Mouse (Mus musculus) spleen, postnatal 36 days (tissue): Measurements from ENCODE around the gene Olfr1347.
"Not testable (repeated sequence)": the region's sequence is repeated elsewhere in the genome, so short reads cannot be mapped to it uniquely, and the experiment has no call there.

ENCODE experiments used
- DNase-seq, 2 experiments: peaks; one replicate each; pipeline ENCODE4 v3.0.0; 2022; ENCODE audit warnings: low spot score in 2 of 2, mixed read lengths in 1 of 2

Gene Olfr1347

DNA sequence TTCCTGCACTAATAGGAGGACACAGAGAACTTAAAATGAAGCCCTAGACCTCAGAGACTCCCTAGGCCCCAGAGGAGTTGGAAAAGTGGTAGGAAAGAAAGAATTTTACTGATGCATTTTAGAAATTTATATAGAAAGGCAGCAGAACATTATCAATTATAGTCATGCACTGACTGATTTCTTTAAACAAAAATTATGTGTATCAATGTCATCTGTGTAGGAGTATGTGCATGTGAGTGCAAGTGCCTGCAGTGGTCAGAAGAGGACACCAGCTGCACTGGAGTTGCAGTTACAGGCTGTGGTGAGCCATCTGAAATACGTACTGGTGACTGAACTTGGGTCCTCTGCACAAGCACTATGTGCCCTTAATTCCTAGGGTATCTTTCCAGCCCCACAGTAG, at the start of gene Olfr1347:
Olfr1347 (minus strand) TSS at position 101 of the 400 bp plus-strand sequence.
- no peak for DNase-seq

DNA sequence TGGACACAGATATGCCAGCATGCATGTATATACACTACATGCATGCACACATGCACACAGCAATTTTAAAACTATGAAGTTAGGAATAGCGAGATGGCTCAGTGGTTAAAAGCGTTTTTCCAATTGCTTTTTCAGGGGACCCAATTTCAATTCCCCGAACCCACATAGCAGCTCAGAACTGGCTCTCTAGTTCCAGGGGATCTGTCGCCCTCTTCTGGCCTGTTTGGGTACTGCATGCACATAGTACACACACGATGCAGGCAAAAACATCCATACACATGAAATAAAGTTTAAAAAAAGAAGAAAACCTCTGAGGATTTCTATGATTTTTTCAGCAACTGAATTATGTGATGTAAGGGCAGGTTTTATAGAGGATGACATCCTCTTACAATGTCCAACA, 26.6 kb upstream of the Olfr1347 start:
- no peak for DNase-seq

DNA sequence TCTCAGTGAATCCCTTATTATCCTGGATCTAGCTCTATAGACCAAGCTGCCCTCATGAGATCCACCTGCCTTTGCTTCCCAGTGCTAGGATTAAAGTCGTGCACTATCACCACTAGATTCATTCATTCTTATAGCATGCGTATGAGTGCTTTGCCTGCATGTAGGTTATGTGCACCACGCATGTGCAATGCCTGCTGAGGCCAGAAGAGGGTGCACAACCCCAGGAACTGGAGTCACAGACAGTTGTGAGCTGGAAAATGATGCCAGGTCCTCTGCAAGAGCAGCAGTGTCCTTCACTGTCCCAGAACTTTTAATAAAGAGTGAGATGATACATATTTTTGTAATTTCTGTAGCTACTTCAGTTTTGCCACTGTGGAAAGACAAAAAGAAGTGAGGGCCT, 25.4 kb upstream of the Olfr1347 start:
- no peak for DNase-seq

DNA sequence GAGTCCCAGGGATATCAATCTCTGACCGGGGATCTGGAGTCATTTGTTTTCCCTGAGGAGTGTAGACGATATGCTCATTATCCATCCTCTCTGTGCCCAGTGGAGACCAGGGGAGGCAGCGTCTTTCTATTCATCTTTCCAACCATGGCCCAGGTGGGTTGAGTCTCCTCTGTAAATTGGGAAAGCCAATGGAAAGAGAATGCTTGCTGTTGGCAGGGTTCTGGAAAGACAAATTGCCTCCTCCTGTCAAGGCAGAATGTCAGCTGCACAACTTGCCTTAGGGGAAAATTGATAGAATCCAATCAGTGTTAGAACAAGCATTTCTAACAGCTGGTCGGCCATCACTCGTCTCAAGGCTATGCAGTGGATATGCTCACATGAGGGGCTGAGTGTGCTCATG, 23.3 kb upstream of the Olfr1347 start, which contains the start of gene Olfr1349:
Olfr1349 (minus strand) TSS at position 101 of the 400 bp plus-strand sequence.
- no peak for DNase-seq

DNA sequence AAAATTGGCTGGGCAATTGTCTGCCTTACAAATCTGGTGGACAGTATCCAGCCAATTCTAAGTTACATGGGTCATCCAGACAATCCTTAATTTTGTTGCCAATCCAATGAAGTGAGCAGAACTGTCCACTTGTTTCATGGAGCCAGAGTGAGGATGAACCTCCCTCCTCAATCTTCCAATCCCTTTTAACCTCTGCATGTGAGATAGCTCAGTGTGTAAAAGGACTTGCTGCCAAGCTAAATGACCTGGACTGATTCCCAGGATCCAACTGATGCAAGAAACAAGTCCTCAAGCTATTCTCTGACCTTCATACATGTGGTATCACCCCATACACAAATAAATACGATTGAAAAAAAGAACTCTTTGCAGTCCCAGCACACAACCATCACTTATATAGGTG, 22.1 kb upstream of the Olfr1347 start:
- no peak for DNase-seq

DNA sequence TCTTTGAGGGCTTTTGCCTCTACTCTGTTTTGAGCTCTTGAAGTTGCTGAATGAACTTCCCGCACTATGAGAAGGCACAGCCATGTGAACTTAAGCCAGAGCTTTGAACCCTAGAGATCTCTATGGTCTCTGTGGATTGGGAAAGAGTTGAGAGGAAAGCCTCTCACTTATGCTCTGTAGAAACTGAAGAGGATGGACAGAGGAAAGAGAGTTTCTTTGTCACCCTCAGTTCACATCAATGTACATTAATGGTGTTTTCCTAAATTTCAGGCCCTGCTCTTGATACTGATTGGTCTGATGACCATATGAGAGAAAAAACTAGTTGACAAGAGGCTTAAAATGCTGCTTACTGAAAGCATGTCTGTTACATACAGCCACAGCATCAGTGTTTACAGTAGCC, 9.1 kb upstream of the Olfr1347 start, which contains the start of gene Olfr1348:
Olfr1348 (minus strand) TSS at position 101 of the 400 bp plus-strand sequence.
- no peak for DNase-seq

DNA sequence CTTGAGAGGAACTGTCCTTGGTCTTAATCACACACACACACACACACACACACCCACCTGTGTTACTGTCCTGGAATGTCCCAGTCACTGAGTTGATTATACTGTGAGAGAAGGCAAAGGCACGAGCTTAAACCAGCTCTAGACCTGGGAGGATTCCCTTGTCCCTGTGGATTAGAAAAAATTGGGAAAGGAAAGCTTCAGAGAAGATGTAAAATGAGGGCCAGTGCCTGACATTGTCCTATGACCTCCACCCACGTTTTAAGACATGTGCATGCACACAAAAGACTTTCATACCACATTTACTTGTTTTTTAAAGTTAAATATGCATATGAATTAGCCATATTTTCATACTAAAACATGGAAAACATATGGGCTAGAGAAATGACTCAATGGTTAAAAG, 12.7 kb downstream of the Olfr1347 start, which contains the start of gene Olfr5:
Olfr5 (minus strand) TSS at position 101 of the 400 bp plus-strand sequence.
- no peak for DNase-seq

DNA sequence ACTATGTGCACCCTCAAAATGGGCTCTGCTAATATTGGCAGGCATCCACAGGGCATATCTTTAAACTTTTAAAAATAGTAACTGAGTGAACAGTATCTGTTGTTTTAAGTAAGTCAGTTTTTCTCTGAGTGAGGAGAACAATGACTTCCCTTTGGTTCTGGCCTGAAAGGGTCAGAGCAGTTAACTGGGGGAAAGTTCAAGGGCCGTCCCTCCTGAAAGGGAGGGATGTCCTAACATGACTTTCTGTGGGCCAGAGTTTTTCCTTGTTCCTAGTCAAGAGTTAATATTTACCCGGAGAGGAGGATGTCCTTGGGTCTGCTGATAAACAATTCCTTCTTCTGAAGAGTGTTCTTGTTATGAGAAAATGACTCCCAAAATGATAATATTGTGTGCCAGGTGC, 21.9 kb downstream of the Olfr1347 start:
- DNase-seq, result not testable (repeated sequence)

DNA sequence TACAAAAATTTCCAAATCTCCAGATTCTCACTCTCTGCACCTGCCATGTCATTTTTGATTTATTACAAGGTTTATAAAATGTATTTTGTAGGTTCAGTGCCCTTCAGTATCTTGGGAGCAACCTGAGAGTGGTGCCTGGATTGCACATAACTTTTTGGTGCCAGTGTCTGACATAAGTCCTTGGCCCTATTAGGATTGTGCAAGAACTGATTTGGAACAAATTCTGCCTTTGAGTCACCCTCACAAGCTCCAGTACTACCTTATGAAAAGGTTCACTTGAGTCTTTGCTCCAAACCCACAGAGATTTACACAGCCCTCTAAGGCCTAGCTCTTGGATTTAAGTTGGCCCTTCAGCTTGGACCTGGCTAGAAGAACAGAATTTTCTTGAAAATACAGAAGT, 32.6 kb downstream of the Olfr1347 start, which contains the start of gene Olfr1346:
Olfr1346 (plus strand) TSS at position 151 of the 400 bp plus-strand sequence.
- no peak for DNase-seq

DNA sequence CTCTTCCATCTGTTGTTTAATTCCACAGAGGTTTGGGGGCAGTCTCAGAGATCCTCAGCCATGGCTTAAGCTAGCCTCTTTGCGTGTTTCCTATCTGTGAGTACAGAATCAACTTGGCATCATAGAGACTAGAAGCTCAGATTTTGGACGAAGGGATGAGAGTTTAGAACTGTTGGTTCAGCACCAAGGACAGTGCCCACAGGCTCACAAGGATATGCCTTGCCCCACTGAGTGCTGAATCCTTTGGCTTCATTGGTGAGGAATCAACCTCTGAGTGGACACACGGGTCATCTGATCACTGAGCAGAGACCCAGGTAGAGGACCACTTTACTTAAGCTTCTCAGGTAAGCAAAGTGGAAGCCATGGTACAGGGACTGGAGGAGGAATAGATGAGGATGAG, 43.2 kb downstream of the Olfr1347 start:
- DNase-seq, result no peak

DNA sequence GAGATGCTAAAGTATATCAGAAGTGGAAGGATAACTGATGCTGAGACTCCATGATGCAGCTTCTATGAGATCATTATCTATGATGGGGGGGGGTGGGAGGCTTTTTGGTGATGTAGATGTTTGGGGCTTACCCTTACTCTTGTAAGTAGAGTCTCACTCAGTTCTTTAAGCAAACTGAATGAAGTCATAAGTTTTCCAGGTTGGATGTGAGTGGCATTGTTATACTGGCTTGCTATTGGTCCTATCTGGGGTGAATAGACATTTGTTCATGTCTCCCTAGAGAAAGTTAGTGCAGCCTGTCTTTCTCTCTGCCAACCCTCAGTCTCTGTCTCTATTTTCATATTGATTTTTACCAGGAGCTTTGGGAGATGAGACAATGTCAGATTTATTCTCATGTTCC, 43.7 kb downstream of the Olfr1347 start, which contains the start of gene Olfr1336:
Olfr1336 (plus strand) TSS at position 301 of the 400 bp plus-strand sequence.
- no peak for DNase-seq

DNA sequence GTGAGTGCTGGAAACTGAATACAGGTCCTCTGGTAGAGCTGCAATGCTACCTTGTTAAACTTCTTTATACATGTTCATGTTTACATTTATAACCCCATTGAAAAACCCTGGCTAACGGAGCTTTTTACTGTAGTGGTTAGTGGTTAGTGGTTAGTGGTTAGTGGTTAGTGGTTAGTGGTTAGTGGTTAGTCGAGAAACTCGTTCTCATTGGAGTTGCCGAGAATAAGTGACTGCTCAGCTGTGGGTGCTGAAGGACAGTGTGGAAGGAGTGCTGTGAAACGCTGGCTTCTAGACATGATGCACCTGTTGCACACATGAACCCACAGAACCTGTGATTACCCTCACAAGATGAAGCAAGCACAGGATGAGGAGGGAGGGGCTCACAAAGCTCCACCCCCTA, 51.8 kb downstream of the Olfr1347 start:
- no peak for DNase-seq

DNA sequence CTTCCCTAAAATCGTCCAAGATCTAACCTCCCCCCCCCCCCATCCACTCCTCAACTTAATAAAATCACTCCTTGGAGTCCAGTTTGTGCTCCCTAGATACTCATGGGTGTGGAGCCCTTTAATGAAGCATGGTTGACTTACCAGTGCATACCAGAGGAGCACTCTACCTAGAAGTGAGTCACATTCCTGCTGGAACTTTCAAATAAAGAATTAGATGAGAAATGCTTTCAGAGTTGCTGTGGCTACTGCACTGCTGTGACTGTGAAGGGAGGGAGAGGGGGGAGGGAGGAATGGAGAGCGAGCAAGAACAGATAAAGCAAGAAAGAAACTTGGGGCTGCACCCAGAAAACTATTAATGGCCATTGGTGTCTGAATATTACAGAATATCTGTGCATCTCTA, 58.4 kb downstream of the Olfr1347 start:
- no peak for DNase-seq

DNA sequence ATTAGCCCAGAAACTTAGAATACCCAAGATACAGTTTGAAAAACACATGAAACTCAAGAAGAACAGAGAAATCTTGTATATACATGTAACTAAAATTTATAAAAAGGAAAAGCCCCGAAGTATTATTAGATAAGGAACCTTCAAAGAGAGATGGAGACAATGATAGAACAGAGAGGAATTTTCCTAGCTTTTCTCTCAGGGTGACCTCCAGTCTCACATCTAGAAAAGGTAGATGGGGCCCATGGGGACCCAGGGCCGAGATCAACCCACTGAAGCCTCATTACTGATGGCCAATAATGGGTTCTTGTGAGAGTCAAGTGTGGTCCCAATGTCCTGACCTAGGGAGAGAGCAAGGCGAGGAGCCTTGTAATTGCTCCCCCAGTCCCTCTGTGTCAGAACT, 61.2 kb downstream of the Olfr1347 start, which contains the start of gene Olfr1344:
Olfr1344 (plus strand) TSS at position 301 of the 400 bp plus-strand sequence.
- no peak for DNase-seq
